In the genomic region with DNA sequence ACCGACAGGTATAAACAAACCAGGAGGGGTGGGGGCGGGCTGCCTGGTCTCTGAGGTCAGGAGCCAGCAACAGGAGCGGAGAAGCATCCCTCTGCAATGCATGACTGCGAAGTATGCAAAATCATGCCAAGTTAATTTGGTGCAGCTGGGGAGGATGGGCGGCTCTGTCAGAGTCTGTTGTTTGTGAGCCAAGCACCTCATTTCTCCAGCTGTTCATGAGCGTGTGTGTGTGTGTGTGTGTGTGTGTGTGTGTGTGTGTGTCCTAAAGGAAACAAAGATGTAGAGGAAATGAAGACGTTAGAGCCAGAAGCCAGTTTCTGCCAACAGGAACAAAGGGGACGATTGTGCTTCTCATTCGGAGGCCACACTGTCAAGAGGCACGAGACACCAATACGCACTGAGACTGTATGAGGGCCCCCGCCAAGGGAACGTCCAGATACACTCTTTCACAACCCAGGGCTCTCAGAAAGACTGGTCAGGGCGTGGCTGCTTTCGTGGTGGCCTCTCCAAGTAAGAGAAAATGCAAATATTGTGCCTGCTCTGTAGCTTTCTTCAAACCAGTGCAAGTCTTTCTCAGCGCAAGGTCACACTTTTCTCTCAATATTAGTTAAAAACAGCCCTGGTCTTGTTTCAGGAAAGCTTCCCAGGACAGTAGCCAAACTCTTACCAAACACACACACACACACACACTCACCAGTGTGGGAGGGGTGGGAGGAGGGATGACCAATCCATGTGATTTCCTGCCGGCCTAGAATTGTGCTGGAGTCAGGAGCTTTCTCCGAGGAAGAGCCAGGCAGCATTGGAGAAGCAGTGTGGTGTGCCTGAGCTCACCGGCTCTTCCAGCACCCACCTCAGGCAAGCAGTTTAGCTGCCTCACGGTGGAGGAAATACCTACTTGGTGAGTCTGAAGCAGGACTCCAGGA, we compare ENCODE assay signal across 8 mouse cellular contexts.
DNase-seq lines count a peak whose midpoint lies in the region; ATAC-seq lines count a peak whose summit lies in the region.

No protein-coding gene starts in this region.

- peak overlapping the region; percentile 38 for H3K4me2 ChIP-seq in embryonic facial prominence, embryonic 11.5 days (ENCODE audit: low read depth, low read length)

- no peaks in the 10 kb centered on the region; the same call in 1 of the 2 replicates for H3K4me1 ChIP-seq in embryonic facial prominence, embryonic 11.5 days (ENCODE audit: control insufficient read depth, insufficient read depth, low read length)
- H3K4me1 ChIP-seq in midbrain, embryonic 10.5 days = peaks cover 18% of the 10 kb centered on the region

- no peaks in the 10 kb centered on the region for H3K27me3 ChIP-seq in embryonic facial prominence, embryonic 11.5 days (ENCODE audit: control insufficient read depth, insufficient read depth, low read length)
- H3K27me3 ChIP-seq in midbrain, embryonic 10.5 days (ENCODE audit: low read depth, poor library complexity, severe bottlenecking) = no peaks in the 10 kb centered on the region

- DNase-seq in adrenal gland, adult 18-20 months (ENCODE audit: low spot score in 2 of 2) = peak; percentile 66 to 68
- peak; percentile 84 for DNase-seq in embryonic facial prominence, embryonic 11.5 days (ENCODE audit: low spot score)
- peak; percentile 99 for DNase-seq in heart, adult 11 months
- peak; percentile 86 for DNase-seq in kidney, adult 11 months
- DNase-seq in left cerebral cortex, postnatal 4 days = peak; percentile 81
- DNase-seq in midbrain, embryonic 10.5 days (ENCODE audit: low spot score) = peak; percentile 54
- DNase-seq in right cerebral cortex, postnatal 4 days = peak; percentile 54

- H3K9ac ChIP-seq in embryonic facial prominence, embryonic 11.5 days (replicated peaks; ENCODE audit: low read length) = peak overlapping the region; percentile 48

- ATAC-seq in embryonic facial prominence, embryonic 11.5 days (replicated peaks; ENCODE audit: insufficient number of reproducible peaks, low FRiP score, low TSS enrichment, low read depth) = peak; percentile 85
- ATAC-seq in erythroid progenitor cell, adult 5-6 weeks (replicated peaks; ENCODE audit: low FRiP score, poor library complexity, severe bottlenecking) = no peak

- no peaks in the 10 kb centered on the region for H3K9me3 ChIP-seq in embryonic facial prominence, embryonic 11.5 days (replicated peaks; ENCODE audit: control insufficient read depth, low read length)
- H3K9me3 ChIP-seq in midbrain, embryonic 10.5 days (replicated peaks) = no peaks in the 10 kb centered on the region

- no peak overlapping the region for H3K4me3 ChIP-seq in embryonic facial prominence, embryonic 11.5 days (ENCODE audit: low read depth, low read length)
- H3K4me3 ChIP-seq in midbrain, embryonic 10.5 days = no peak overlapping the region

- intact Hi-C loops in left cerebral cortex, postnatal 4 days (cut with DNase I) = no loop called here

- H3K27ac ChIP-seq in embryonic facial prominence, embryonic 11.5 days (replicated peaks; ENCODE audit: low read depth, low read length) = peak overlapping the region; percentile 72
- H3K27ac ChIP-seq in midbrain, embryonic 10.5 days (replicated peaks) = peak overlapping the region; percentile 75

- WGBS in embryonic facial prominence, embryonic 11.5 days = 13% methylated on average over 20 of the region's 20 CpGs
- 40% methylated on average over 20 of the region's 20 CpGs for WGBS in midbrain, embryonic 10.5 days

- no peaks in the 10 kb centered on the region for H3K36me3 ChIP-seq in embryonic facial prominence, embryonic 11.5 days (replicated peaks; ENCODE audit: control insufficient read depth, insufficient read depth, low read depth, low read length)
- H3K36me3 ChIP-seq in midbrain, embryonic 10.5 days = no peaks in the 10 kb centered on the region
